Mouse (Mus musculus): ENCODE measurements around the gene Tac4.

Gene Tac4

GRCm38 (mm10) chr11:95263816-95264454 lies 2.6 kb downstream of the Tac4 start:
- no peak for DNase-seq

- DNase-seq = no peak
Observed at GRCm38 (mm10) chr11:95264455-95265013, 3.2 kb downstream of the Tac4 start.

- DNase-seq = no peak
Observed at GRCm38 (mm10) chr11:95266540-95267245, 5.4 kb downstream of the Tac4 start.

- DNase-seq = no peak
Observed at GRCm38 (mm10) chr11:95273661-95274060, 12.3 kb downstream of the Tac4 start.

DNA sequence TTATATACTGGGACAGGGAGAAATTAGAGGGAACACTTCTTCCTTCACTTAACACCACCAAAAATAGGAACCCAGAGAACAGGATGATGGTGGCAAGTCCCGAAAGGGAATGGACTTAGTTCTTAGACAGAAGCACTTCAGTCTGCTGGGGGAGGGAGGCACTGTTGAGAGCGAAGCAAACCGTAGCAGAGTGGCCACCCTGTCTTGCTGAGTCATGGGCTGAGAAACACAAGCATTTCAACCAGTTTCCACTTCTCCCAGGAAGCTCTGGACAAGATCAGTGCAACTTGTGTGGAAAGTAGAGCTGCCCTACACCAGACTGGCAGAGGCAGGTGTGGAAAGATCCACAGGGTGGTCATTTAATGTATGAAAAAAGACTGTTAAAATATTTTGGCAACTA lies 13.3 kb downstream of the Tac4 start:
- DNase-seq = no peak

- DNase-seq = no peak
Observed at GRCm38 (mm10) chr11:95276056-95276455, 14.7 kb downstream of the Tac4 start.

- no peak for DNase-seq
Observed at GRCm38 (mm10) chr11:95279061-95279659, 17.8 kb downstream of the Tac4 start.

GRCm38 (mm10) chr11:95282331-95282730 lies 21.0 kb downstream of the Tac4 start:
- no peak for DNase-seq

DNA sequence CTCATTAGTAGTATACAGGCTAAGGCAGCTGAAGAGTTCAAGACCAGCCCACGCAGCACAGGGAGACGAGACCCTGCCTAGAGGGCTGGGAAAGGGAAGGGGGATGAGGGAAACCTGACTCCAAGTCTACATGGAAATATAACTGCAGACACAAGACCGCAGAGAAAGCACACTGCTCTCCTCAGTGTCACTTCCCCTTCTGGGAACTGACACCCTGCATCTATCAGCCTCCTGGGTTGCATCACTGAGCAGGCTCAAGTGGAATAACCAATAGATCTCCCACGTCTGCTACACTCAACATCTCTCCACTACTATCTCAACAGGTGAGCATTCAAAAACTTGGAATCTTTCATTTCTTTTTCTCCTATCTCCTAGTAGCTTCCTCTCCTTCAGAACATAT lies 30.7 kb downstream of the Tac4 start:
- no peak for DNase-seq

- DNase-seq = no peak
Observed at GRCm38 (mm10) chr11:95293017-95293624, 31.8 kb downstream of the Tac4 start.

DNA sequence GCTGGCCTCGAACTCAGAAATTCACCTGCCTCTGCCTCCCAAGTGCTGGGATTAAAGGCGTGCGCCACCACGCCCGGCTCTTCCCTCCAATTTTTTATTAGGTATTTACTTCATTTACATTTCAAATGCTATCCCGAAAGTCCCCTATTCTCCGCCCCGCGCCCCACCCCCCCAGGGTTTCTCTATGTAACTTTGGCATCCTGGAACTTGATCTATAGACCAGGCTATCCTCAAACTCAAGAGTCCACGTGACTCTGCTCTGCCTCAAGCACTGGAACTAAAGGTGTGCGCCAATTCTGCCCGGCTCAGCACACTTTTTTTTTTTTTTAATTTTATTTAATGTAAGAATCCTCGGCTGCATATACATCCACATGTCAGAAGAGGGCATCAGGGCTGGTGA lies 34.4 kb downstream of the Tac4 start:
- DNase-seq = no peak

GRCm38 (mm10) chr11:95298146-95298545 lies 36.8 kb downstream of the Tac4 start:
- DNase-seq = peak; percentile 53

- DNase-seq = no peak
Observed at GRCm38 (mm10) chr11:95299886-95300285, 38.6 kb downstream of the Tac4 start.

GRCm38 (mm10) chr11:95301772-95302171 lies 40.4 kb downstream of the Tac4 start:
- DNase-seq = no peak

GRCm38 (mm10) chr11:95305600-95305999 lies 44.3 kb downstream of the Tac4 start:
- DNase-seq = no peak

GRCm38 (mm10) chr11:95307526-95307925 lies 46.2 kb downstream of the Tac4 start:
- no peak for DNase-seq

GRCm38 (mm10) chr11:95309510-95310006 lies 48.2 kb downstream of the Tac4 start:
- peak; percentile 98 for DNase-seq

DNA sequence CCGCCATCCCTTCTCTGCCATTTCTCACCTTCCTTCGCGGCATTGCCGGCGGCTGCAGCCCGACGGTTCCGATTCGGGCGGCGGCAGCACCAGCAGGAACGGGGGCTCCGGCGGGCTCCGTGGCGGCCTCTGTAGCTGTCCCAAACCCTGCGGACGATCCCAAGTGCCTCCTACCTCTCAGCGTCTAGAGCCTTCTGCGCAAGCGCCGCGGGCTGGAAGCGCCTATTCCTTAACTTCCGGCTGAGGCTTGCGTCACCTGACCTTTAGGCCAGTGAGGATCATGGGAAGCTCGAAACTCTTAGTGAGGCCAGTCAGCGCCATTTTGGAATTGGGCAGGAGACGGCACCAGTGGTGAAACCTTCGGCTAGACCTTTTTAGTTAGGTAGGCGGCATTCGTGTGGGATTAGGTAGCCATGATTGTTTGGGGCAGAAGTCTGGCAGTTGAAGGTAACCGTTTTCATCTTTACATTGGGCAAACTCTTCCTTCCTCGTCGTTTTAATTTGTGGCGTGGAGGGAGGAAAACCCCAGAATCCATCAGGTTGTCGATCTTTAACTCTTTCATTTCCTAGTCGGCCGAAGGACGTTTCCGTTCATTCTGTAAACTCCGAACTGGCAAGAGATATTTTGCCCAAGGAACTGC lies 48.8 kb downstream of the Tac4 start, which contains the start of gene Kat7:
Kat7 (minus strand) TSS at position 240 of the 641 bp plus-strand sequence.
- peak; percentile 100 for DNase-seq

DNA sequence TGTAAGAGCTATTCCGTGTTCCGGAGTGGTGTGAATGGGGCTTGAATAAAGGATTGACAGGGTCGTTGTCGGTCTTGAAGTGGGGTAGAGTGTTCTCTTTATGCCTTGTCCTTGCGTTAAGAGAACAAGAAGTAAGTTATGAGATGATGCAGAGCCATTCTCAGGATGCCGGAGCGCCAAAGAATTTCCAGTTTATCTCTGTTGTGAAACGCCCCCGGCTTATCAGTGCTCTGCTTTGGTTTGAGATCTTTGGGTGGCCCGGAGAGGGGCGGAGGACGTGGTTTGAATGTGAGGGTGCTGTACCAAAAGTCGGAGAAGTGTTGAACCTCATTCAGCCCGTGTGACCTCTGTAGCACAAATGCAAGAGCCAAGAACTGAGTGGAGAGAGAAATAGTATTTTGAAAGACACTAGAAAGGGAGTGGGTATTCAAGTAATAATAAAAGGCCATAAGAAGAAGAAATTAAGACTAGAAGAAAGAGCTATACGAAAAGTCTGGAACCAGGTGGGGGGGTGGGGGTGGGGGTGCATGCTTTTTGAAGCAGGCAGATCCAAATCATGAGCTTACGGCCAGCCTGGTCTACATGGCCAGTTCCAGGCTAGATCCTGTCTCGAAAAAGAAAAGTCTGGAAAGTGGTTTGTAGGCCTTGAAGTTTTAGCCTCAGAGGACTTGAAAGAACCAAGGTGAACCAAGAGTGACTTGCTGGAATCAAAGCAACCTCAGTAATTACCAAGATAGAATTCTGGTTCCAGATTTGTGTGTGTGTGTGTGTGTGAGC lies 49.5 kb downstream of the Tac4 start:
- no peak for DNase-seq

GRCm38 (mm10) chr11:95311425-95311807 lies 50.1 kb downstream of the Tac4 start:
- no peak for DNase-seq

- DNase-seq = no peak
Observed at GRCm38 (mm10) chr11:95315215-95315955, 54.1 kb downstream of the Tac4 start.

Measured in embryo, embryonic 11 days (tissue).